Mouse (Mus musculus): ENCODE data around the gene Vps37c.

Vps37c gene

GRCm38 (mm10) chr19:10738811-10739210 is 50.3 kb downstream of the Vps37c start, which contains the start of gene Cd5:
TSS of gene Cd5 (minus strand) at chr19:10739002.
- no peak for DNase-seq (ENCODE audit: extremely low read depth, low read depth, low spot score)

- no peak for DNase-seq (ENCODE audit: extremely low read depth, low read depth, low spot score)
Observed at GRCm38 (mm10) chr19:10739916-10740315, 51.4 kb downstream of the Vps37c start.

GRCm38 (mm10) chr19:10740641-10741440 is 52.3 kb downstream of the Vps37c start:
- peak; percentile 28 for DNase-seq (ENCODE audit: extremely low read depth, low read depth, low spot score)

GRCm38 (mm10) chr19:10742145-10742544 is 53.6 kb downstream of the Vps37c start:
- DNase-seq (ENCODE audit: extremely low read depth, low read depth, low spot score) = no peak

- DNase-seq (ENCODE audit: extremely low read depth, low read depth, low spot score) = no peak
Observed at GRCm38 (mm10) chr19:10742565-10742964, 54.0 kb downstream of the Vps37c start.

- no peak for DNase-seq (ENCODE audit: extremely low read depth, low read depth, low spot score)
Observed at GRCm38 (mm10) chr19:10747182-10747581, 58.6 kb downstream of the Vps37c start.

GRCm38 (mm10) chr19:10747718-10748117 is 59.2 kb downstream of the Vps37c start:
- DNase-seq (ENCODE audit: extremely low read depth, low read depth, low spot score) = no peak

- DNase-seq (ENCODE audit: extremely low read depth, low read depth, low spot score) = no peak
Observed at GRCm38 (mm10) chr19:10748401-10749102, 60.0 kb downstream of the Vps37c start.

GRCm38 (mm10) chr19:10749295-10749694 is 60.8 kb downstream of the Vps37c start:
- DNase-seq (ENCODE audit: extremely low read depth, low read depth, low spot score) = no peak

GRCm38 (mm10) chr19:10750161-10750560 is 61.6 kb downstream of the Vps37c start:
- DNase-seq (ENCODE audit: extremely low read depth, low read depth, low spot score) = no peak

GRCm38 (mm10) chr19:10751607-10752006 is 63.1 kb downstream of the Vps37c start:
- no peak for DNase-seq (ENCODE audit: extremely low read depth, low read depth, low spot score)

- DNase-seq (ENCODE audit: extremely low read depth, low read depth, low spot score) = no peak
Observed at GRCm38 (mm10) chr19:10752106-10752505, 63.6 kb downstream of the Vps37c start.

GRCm38 (mm10) chr19:10752646-10753045 is 64.1 kb downstream of the Vps37c start:
- no peak for DNase-seq (ENCODE audit: extremely low read depth, low read depth, low spot score)

GRCm38 (mm10) chr19:10757125-10757524 is 68.6 kb downstream of the Vps37c start:
- DNase-seq (ENCODE audit: extremely low read depth, low read depth, low spot score) = no peak

- no peak for DNase-seq (ENCODE audit: extremely low read depth, low read depth, low spot score)
Observed at GRCm38 (mm10) chr19:10757526-10757925, 69.0 kb downstream of the Vps37c start.

GRCm38 (mm10) chr19:10758708-10759107 is 70.2 kb downstream of the Vps37c start:
- no peak for DNase-seq (ENCODE audit: extremely low read depth, low read depth, low spot score)

GRCm38 (mm10) chr19:10759525-10759924 is 71.0 kb downstream of the Vps37c start:
- no peak for DNase-seq (ENCODE audit: extremely low read depth, low read depth, low spot score)

- no peak for DNase-seq (ENCODE audit: extremely low read depth, low read depth, low spot score)
Observed at GRCm38 (mm10) chr19:10759983-10760831, 71.7 kb downstream of the Vps37c start.

GRCm38 (mm10) chr19:10761794-10762415 is 73.4 kb downstream of the Vps37c start:
- no peak for DNase-seq (ENCODE audit: extremely low read depth, low read depth, low spot score)

- DNase-seq (ENCODE audit: extremely low read depth, low read depth, low spot score) = no peak
Observed at GRCm38 (mm10) chr19:10762468-10762867, 73.9 kb downstream of the Vps37c start.
